Mouse (Mus musculus): ENCODE results near the gene Ctu2. TPM values are rescaled to one million over a fixed set of nuclear protein-coding genes. Genes with fewer than 3 reads are reported as not detected.

Ctu2 gene
- total RNA-seq, 1 experiment from 2014 or later: 24.1 TPM

- no peak for ATAC-seq (ENCODE audit: extremely low read depth, insufficient number of reproducible peaks, low FRiP score, poor library complexity, severe bottlenecking)
Observed at GRCm38 (mm10) chr8:122470691-122471090, 5.3 kb upstream of the Ctu2 start.

GRCm38 (mm10) chr8:122473911-122474421 lies 2.0 kb upstream of the Ctu2 start:
- ATAC-seq (ENCODE audit: extremely low read depth, insufficient number of reproducible peaks, low FRiP score, poor library complexity, severe bottlenecking): peak; percentile 23; the same call in 1 of the 2 replicates

GRCm38 (mm10) chr8:122474951-122475560 lies 887 bp upstream of the Ctu2 start:
- no peak for ATAC-seq (ENCODE audit: extremely low read depth, insufficient number of reproducible peaks, low FRiP score, poor library complexity, severe bottlenecking)

GRCm38 (mm10) chr8:122482448-122482847 lies 6.5 kb downstream of the Ctu2 start:
- ATAC-seq (ENCODE audit: extremely low read depth, insufficient number of reproducible peaks, low FRiP score, poor library complexity, severe bottlenecking): no peak

GRCm38 (mm10) chr8:122483877-122484276 lies 7.9 kb downstream of the Ctu2 start:
- ATAC-seq (ENCODE audit: extremely low read depth, insufficient number of reproducible peaks, low FRiP score, poor library complexity, severe bottlenecking): no peak

GRCm38 (mm10) chr8:122484831-122485230 lies 8.9 kb downstream of the Ctu2 start:
- peak; percentile 5; the same call in 1 of the 2 replicates for ATAC-seq (ENCODE audit: extremely low read depth, insufficient number of reproducible peaks, low FRiP score, poor library complexity, severe bottlenecking)

- ATAC-seq (ENCODE audit: extremely low read depth, insufficient number of reproducible peaks, low FRiP score, poor library complexity, severe bottlenecking): no peak
Observed at GRCm38 (mm10) chr8:122488387-122488786, 12.4 kb downstream of the Ctu2 start.

GRCm38 (mm10) chr8:122497016-122497734 lies 21.2 kb downstream of the Ctu2 start:
- no peak for ATAC-seq (ENCODE audit: extremely low read depth, insufficient number of reproducible peaks, low FRiP score, poor library complexity, severe bottlenecking)

- no peak for ATAC-seq (ENCODE audit: extremely low read depth, insufficient number of reproducible peaks, low FRiP score, poor library complexity, severe bottlenecking)
Observed at GRCm38 (mm10) chr8:122497912-122498311, 22.0 kb downstream of the Ctu2 start.

- ATAC-seq (ENCODE audit: extremely low read depth, insufficient number of reproducible peaks, low FRiP score, poor library complexity, severe bottlenecking): peak; percentile 78
Observed at GRCm38 (mm10) chr8:122500856-122501255, 24.9 kb downstream of the Ctu2 start.

GRCm38 (mm10) chr8:122511552-122511951 lies 35.6 kb downstream of the Ctu2 start:
- no peak for ATAC-seq (ENCODE audit: extremely low read depth, insufficient number of reproducible peaks, low FRiP score, poor library complexity, severe bottlenecking)

- no peak for ATAC-seq (ENCODE audit: extremely low read depth, insufficient number of reproducible peaks, low FRiP score, poor library complexity, severe bottlenecking)
Observed at GRCm38 (mm10) chr8:122512392-122512791, 36.4 kb downstream of the Ctu2 start.

- no peak for ATAC-seq (ENCODE audit: extremely low read depth, insufficient number of reproducible peaks, low FRiP score, poor library complexity, severe bottlenecking)
Observed at GRCm38 (mm10) chr8:122515699-122516098, 39.8 kb downstream of the Ctu2 start.

GRCm38 (mm10) chr8:122517541-122518190 lies 41.7 kb downstream of the Ctu2 start:
- ATAC-seq (ENCODE audit: extremely low read depth, insufficient number of reproducible peaks, low FRiP score, poor library complexity, severe bottlenecking): no peak

GRCm38 (mm10) chr8:122520611-122521010 lies 44.7 kb downstream of the Ctu2 start:
- no peak for ATAC-seq (ENCODE audit: extremely low read depth, insufficient number of reproducible peaks, low FRiP score, poor library complexity, severe bottlenecking)

- no peak for ATAC-seq (ENCODE audit: extremely low read depth, insufficient number of reproducible peaks, low FRiP score, poor library complexity, severe bottlenecking)
Observed at GRCm38 (mm10) chr8:122522796-122523651, 47.1 kb downstream of the Ctu2 start.

- ATAC-seq (ENCODE audit: extremely low read depth, insufficient number of reproducible peaks, low FRiP score, poor library complexity, severe bottlenecking): no peak
Observed at GRCm38 (mm10) chr8:122523652-122524360, 47.9 kb downstream of the Ctu2 start.

- ATAC-seq (ENCODE audit: extremely low read depth, insufficient number of reproducible peaks, low FRiP score, poor library complexity, severe bottlenecking): no peak
Observed at GRCm38 (mm10) chr8:122524506-122524905, 48.6 kb downstream of the Ctu2 start.

All from neutrophil, adult 5-6 weeks (primary cell).